Mouse (Mus musculus): ENCODE measurements around the gene Glipr1. TPM values are rescaled to one million over a fixed set of nuclear protein-coding genes. Genes with fewer than 3 reads are reported as not detected.

Gene Glipr1
- polyA plus RNA-seq, 1 experiment from 2014 or later = 0.42 TPM

- ATAC-seq = peak; percentile 99
- H3K4me2 ChIP-seq (ENCODE audit: low read length) = peak within 1 kb of the TSS; percentile 83
- no peaks in the 10 kb centered on the region for H3K27me3 ChIP-seq (replicated peaks; ENCODE audit: control insufficient read depth, insufficient read depth, low read length)
- under 1% methylated on average over 51 of the region's 51 CpGs for WGBS
- H3K4me1 ChIP-seq (replicated peaks; ENCODE audit: control insufficient read depth, insufficient read depth, low read length) = peaks cover 11% of the 10 kb centered on the region
- H3K4me3 ChIP-seq (replicated peaks; ENCODE audit: low read length) = peak within 1 kb of the TSS; percentile 80
- H3K36me3 ChIP-seq (ENCODE audit: control insufficient read depth, insufficient read depth) = no peaks in the 10 kb centered on the region
- H3K9ac ChIP-seq (replicated peaks; ENCODE audit: low read depth, low read length) = peak within 1 kb of the TSS; percentile 74
- H3K9me3 ChIP-seq (ENCODE audit: control insufficient read depth, low read length) = no peaks in the 10 kb centered on the region
- peak within 1 kb of the TSS; percentile 78 for H3K27ac ChIP-seq (ENCODE audit: low read length)
Measured at GRCm38 (mm10) chr10:111972542-111973361, 29.7 kb downstream of the Glipr1 start, which contains the start of gene Krr1. Gene Krr1, plus strand, starts transcription at chr10:111972664.

GRCm38 (mm10) chr10:111971929-111972328, 30.5 kb downstream of the Glipr1 start:
- 0 out of 2 replicates have a peak overlapping the region, but pooled peaks have one; percentile 26 for H3K4me2 ChIP-seq (ENCODE audit: low read length)
- peak; percentile 18; the same call in 1 of the 2 replicates for ATAC-seq

GRCm38 (mm10) chr10:111966394-111966793, 36.0 kb downstream of the Glipr1 start:
- Histone ChIP-seq H3K9me3 (ENCODE audit: control insufficient read depth, low read length) (no peaks in the 10 kb centered on the region), H3K27me3 (replicated peaks; ENCODE audit: control insufficient read depth, insufficient read depth, low read length) (no peaks in the 10 kb centered on the region), H3K36me3 (ENCODE audit: control insufficient read depth, insufficient read depth) (no peaks in the 10 kb centered on the region), H3K27ac (ENCODE audit: low read length) (no peak overlapping the region), H3K9ac (replicated peaks; ENCODE audit: low read depth, low read length) (no peak overlapping the region), H3K4me3 (replicated peaks; ENCODE audit: low read length) (no peak overlapping the region), H3K4me1 (replicated peaks; ENCODE audit: control insufficient read depth, insufficient read depth, low read length) (no peaks in the 10 kb centered on the region), H3K4me2 (ENCODE audit: low read length) (no peak overlapping the region)
- 63% methylated on average over 4 of the region's 4 CpGs for WGBS
- ATAC-seq = no peak

More at GRCm38 (mm10) chr10:111971929-111972328, 30.5 kb downstream of the Glipr1 start:
- Histone ChIP-seq H3K4me3 (replicated peaks; ENCODE audit: low read length) (no peak overlapping the region), H3K27me3 (replicated peaks; ENCODE audit: control insufficient read depth, insufficient read depth, low read length) (no peaks in the 10 kb centered on the region), H3K9me3 (ENCODE audit: control insufficient read depth, low read length) (no peaks in the 10 kb centered on the region), H3K9ac (replicated peaks; ENCODE audit: low read depth, low read length) (no peak overlapping the region), H3K27ac (ENCODE audit: low read length) (no peak overlapping the region), H3K4me1 (replicated peaks; ENCODE audit: control insufficient read depth, insufficient read depth, low read length) (peaks cover 11% of the 10 kb centered on the region), H3K36me3 (ENCODE audit: control insufficient read depth, insufficient read depth) (no peaks in the 10 kb centered on the region)
- 81% methylated on average over 3 of the region's 3 CpGs for WGBS

- no peak overlapping the region for H3K4me3 ChIP-seq (replicated peaks; ENCODE audit: low read length)
- H3K4me1 ChIP-seq (replicated peaks; ENCODE audit: control insufficient read depth, insufficient read depth, low read length) = no peaks in the 10 kb centered on the region
- no peaks in the 10 kb centered on the region for H3K9me3 ChIP-seq (ENCODE audit: control insufficient read depth, low read length)
- WGBS = 86% methylated on average over 6 of the region's 6 CpGs
- no peaks in the 10 kb centered on the region for H3K27me3 ChIP-seq (replicated peaks; ENCODE audit: control insufficient read depth, insufficient read depth, low read length)
- no peaks in the 10 kb centered on the region for H3K36me3 ChIP-seq (ENCODE audit: control insufficient read depth, insufficient read depth)
- ATAC-seq = no peak
- H3K4me2 ChIP-seq (ENCODE audit: low read length) = no peak overlapping the region
- H3K27ac ChIP-seq (ENCODE audit: low read length) = no peak overlapping the region
- no peak overlapping the region for H3K9ac ChIP-seq (replicated peaks; ENCODE audit: low read depth, low read length)
Measured at GRCm38 (mm10) chr10:111960459-111960858, 42.0 kb downstream of the Glipr1 start.

GRCm38 (mm10) chr10:111959353-111959752, 43.1 kb downstream of the Glipr1 start:
- Histone ChIP-seq H3K4me2 (ENCODE audit: low read length) (no peak overlapping the region), H3K4me3 (replicated peaks; ENCODE audit: low read length) (no peak overlapping the region), H3K27me3 (replicated peaks; ENCODE audit: control insufficient read depth, insufficient read depth, low read length) (no peaks in the 10 kb centered on the region), H3K27ac (ENCODE audit: low read length) (no peak overlapping the region), H3K9me3 (ENCODE audit: control insufficient read depth, low read length) (no peaks in the 10 kb centered on the region), H3K9ac (replicated peaks; ENCODE audit: low read depth, low read length) (no peak overlapping the region), H3K36me3 (ENCODE audit: control insufficient read depth, insufficient read depth) (no peaks in the 10 kb centered on the region), H3K4me1 (replicated peaks; ENCODE audit: control insufficient read depth, insufficient read depth, low read length) (no peaks in the 10 kb centered on the region)
- no peak for ATAC-seq
- WGBS = 88% methylated on average over 2 of the region's 2 CpGs

- no peak overlapping the region for H3K4me2 ChIP-seq (ENCODE audit: low read length)
- peak; percentile 22; the same call in 1 of the 2 replicates for ATAC-seq
- H3K27me3 ChIP-seq (replicated peaks; ENCODE audit: control insufficient read depth, insufficient read depth, low read length) = no peaks in the 10 kb centered on the region
- no peak overlapping the region for H3K27ac ChIP-seq (ENCODE audit: low read length)
- no peaks in the 10 kb centered on the region for H3K9me3 ChIP-seq (ENCODE audit: control insufficient read depth, low read length)
- no peak overlapping the region for H3K9ac ChIP-seq (replicated peaks; ENCODE audit: low read depth, low read length)
- H3K4me3 ChIP-seq (replicated peaks; ENCODE audit: low read length) = no peak overlapping the region
- H3K4me1 ChIP-seq (replicated peaks; ENCODE audit: control insufficient read depth, insufficient read depth, low read length) = no peaks in the 10 kb centered on the region
- 37% methylated on average over 4 of the region's 4 CpGs for WGBS
- no peaks in the 10 kb centered on the region for H3K36me3 ChIP-seq (ENCODE audit: control insufficient read depth, insufficient read depth)
Measured at GRCm38 (mm10) chr10:111958046-111958421, 44.4 kb downstream of the Glipr1 start.

GRCm38 (mm10) chr10:111957271-111958045, 45.0 kb downstream of the Glipr1 start:
- no peak overlapping the region for H3K4me2 ChIP-seq (ENCODE audit: low read length)
- no peaks in the 10 kb centered on the region for H3K9me3 ChIP-seq (ENCODE audit: control insufficient read depth, low read length)
- no peaks in the 10 kb centered on the region for H3K27me3 ChIP-seq (replicated peaks; ENCODE audit: control insufficient read depth, insufficient read depth, low read length)
- no peak overlapping the region for H3K9ac ChIP-seq (replicated peaks; ENCODE audit: low read depth, low read length)
- no peaks in the 10 kb centered on the region for H3K4me1 ChIP-seq (replicated peaks; ENCODE audit: control insufficient read depth, insufficient read depth, low read length)
- ATAC-seq = peak; percentile 92
- no peaks in the 10 kb centered on the region for H3K36me3 ChIP-seq (ENCODE audit: control insufficient read depth, insufficient read depth)
- no peak overlapping the region for H3K27ac ChIP-seq (ENCODE audit: low read length)
- 64% methylated on average over 10 of the region's 10 CpGs for WGBS
- H3K4me3 ChIP-seq (replicated peaks; ENCODE audit: low read length) = no peak overlapping the region

GRCm38 (mm10) chr10:111955836-111956235, 46.6 kb downstream of the Glipr1 start:
- H3K36me3 ChIP-seq (ENCODE audit: control insufficient read depth, insufficient read depth) = no peaks in the 10 kb centered on the region
- H3K27ac ChIP-seq (ENCODE audit: low read length) = no peak overlapping the region
- H3K9me3 ChIP-seq (ENCODE audit: control insufficient read depth, low read length) = no peaks in the 10 kb centered on the region
- H3K4me2 ChIP-seq (ENCODE audit: low read length) = no peak overlapping the region
- no peaks in the 10 kb centered on the region for H3K4me1 ChIP-seq (replicated peaks; ENCODE audit: control insufficient read depth, insufficient read depth, low read length)
- WGBS = 87% methylated on average over 2 of the region's 2 CpGs
- ATAC-seq = no peak
- H3K4me3 ChIP-seq (replicated peaks; ENCODE audit: low read length) = no peak overlapping the region
- H3K9ac ChIP-seq (replicated peaks; ENCODE audit: low read depth, low read length) = no peak overlapping the region
- no peaks in the 10 kb centered on the region for H3K27me3 ChIP-seq (replicated peaks; ENCODE audit: control insufficient read depth, insufficient read depth, low read length)

GRCm38 (mm10) chr10:111949008-111949407, 53.4 kb downstream of the Glipr1 start:
- no peak overlapping the region for H3K27ac ChIP-seq (ENCODE audit: low read length)
- H3K36me3 ChIP-seq (ENCODE audit: control insufficient read depth, insufficient read depth) = no peaks in the 10 kb centered on the region
- 6% methylated on average over 4 of the region's 4 CpGs for WGBS
- ATAC-seq = no peak
- no peak overlapping the region for H3K4me3 ChIP-seq (replicated peaks; ENCODE audit: low read length)
- no peaks in the 10 kb centered on the region for H3K4me1 ChIP-seq (replicated peaks; ENCODE audit: control insufficient read depth, insufficient read depth, low read length)
- no peak overlapping the region for H3K4me2 ChIP-seq (ENCODE audit: low read length)
- H3K27me3 ChIP-seq (replicated peaks; ENCODE audit: control insufficient read depth, insufficient read depth, low read length) = no peaks in the 10 kb centered on the region
- H3K9ac ChIP-seq (replicated peaks; ENCODE audit: low read depth, low read length) = no peak overlapping the region
- H3K9me3 ChIP-seq (ENCODE audit: control insufficient read depth, low read length) = no peaks in the 10 kb centered on the region
